Mouse (Mus musculus): Measurements from ENCODE around the gene Cln5. TPM values are rescaled to one million over a fixed set of nuclear protein-coding genes. Genes with fewer than 3 reads are reported as not detected.

Cln5 gene
- polyA plus RNA-seq, 2 experiments, result 20.6 to 34.2 TPM

- ATAC-seq (ENCODE audit: low FRiP score, low read depth) (no peak), DNase-seq (ENCODE audit: low spot score) (no peak)
- H3K4me1 ChIP-seq (ENCODE audit: control insufficient read depth, insufficient read depth, low read length), result peaks cover 8% of the 10 kb centered on the region; the same call in 1 of the 2 replicates
- no peaks in the 10 kb centered on the region for H3K27me3 ChIP-seq (ENCODE audit: control insufficient read depth, insufficient read depth, low read length)
- H3K9me3 ChIP-seq (ENCODE audit: control insufficient read depth, low read length), result no peaks in the 10 kb centered on the region
- 4% methylated on average over 2 of the region's 2 CpGs for WGBS
- no peak for TF ChIP-seq POLR2A (IDR thresholded peaks at IDR 0.05; ENCODE audit: borderline replicate concordance, extremely low read depth, insufficient read depth, insufficient read length)
- H3K4me3 ChIP-seq (replicated peaks; ENCODE audit: low read length), result peak overlapping the region; percentile 95
- H3K4me2 ChIP-seq (replicated peaks; ENCODE audit: low read depth, low read length, severe bottlenecking), result peak overlapping the region; percentile 72
- peak overlapping the region; percentile 99 for H3K27ac ChIP-seq (replicated peaks; ENCODE audit: low read depth, low read length)
- H3K36me3 ChIP-seq (ENCODE audit: control insufficient read depth, insufficient read depth, low read length), result peaks cover 11% of the 10 kb centered on the region; the same call in 1 of the 2 replicates
- H3K9ac ChIP-seq (ENCODE audit: low read depth, low read length, severe bottlenecking), result peak overlapping the region; percentile 100
These were observed 28.2 kb downstream of the Cln5 start for GRCm38 (mm10) chr14:103098213-103098586.

DNA sequence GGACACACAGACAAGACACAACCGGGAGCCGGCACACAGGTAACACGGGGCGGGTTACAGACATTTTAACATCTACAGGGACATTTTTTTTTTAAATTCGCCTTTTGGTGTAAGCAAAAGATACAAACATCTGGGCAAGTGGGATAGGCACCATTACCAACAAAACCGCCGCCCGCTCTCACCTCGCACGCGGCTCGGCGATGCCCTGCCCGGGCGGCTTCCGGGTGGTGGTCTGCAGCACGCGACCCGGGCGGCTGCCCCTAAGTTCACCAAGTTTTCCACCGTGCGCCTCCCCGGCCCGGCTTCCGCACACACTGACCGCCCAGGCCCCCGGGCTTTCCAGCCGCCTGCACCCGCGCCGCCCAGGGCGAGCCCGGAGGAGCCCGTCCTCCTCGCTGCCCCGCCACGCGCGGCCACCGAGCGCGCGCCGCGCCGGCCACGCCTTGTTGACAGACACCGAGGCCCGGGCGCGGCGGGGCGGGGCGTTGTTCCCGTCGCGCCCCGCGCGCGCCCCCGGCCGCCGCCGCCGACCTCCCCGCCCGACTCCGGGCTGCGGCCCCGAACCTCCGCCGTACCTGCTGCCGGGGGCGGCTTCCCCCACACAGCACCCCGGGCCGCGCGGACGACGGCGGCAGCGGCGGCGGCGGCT lies 28.7 kb downstream of the Cln5 start:
- DNase-seq (ENCODE audit: low spot score), result peak; percentile 81
- no peak for TF ChIP-seq POLR2A (IDR thresholded peaks at IDR 0.05; ENCODE audit: borderline replicate concordance, extremely low read depth, insufficient read depth, insufficient read length)
- H3K27ac ChIP-seq (replicated peaks; ENCODE audit: low read depth, low read length), result peak overlapping the region; percentile 99
- WGBS, result under 1% methylated on average over 43 of the region's 86 CpGs
- no peaks in the 10 kb centered on the region for H3K9me3 ChIP-seq (ENCODE audit: control insufficient read depth, low read length)
- H3K4me3 ChIP-seq (replicated peaks; ENCODE audit: low read length), result peak overlapping the region; percentile 95
- H3K9ac ChIP-seq (ENCODE audit: low read depth, low read length, severe bottlenecking), result peak overlapping the region; percentile 100
- H3K4me2 ChIP-seq (replicated peaks; ENCODE audit: low read depth, low read length, severe bottlenecking), result peak overlapping the region; percentile 72
- peaks cover 8% of the 10 kb centered on the region; the same call in 1 of the 2 replicates for H3K4me1 ChIP-seq (ENCODE audit: control insufficient read depth, insufficient read depth, low read length)
- peaks cover 7% of the 10 kb centered on the region; the same call in 1 of the 2 replicates for H3K36me3 ChIP-seq (ENCODE audit: control insufficient read depth, insufficient read depth, low read length)
- ATAC-seq (ENCODE audit: low FRiP score, low read depth), result peak; percentile 83
- no peaks in the 10 kb centered on the region for H3K27me3 ChIP-seq (ENCODE audit: control insufficient read depth, insufficient read depth, low read length)

GRCm38 (mm10) chr14:103099238-103099933 lies 29.4 kb downstream of the Cln5 start, which contains the start of gene Fbxl3:
TSS of gene Fbxl3 (minus strand) at chr14:103099566.
- peaks cover 8% of the 10 kb centered on the region; the same call in 1 of the 2 replicates for H3K4me1 ChIP-seq (ENCODE audit: control insufficient read depth, insufficient read depth, low read length)
- DNase-seq (ENCODE audit: low spot score), result peak; percentile 90
- peak within 1 kb of the TSS; percentile 95 for H3K4me3 ChIP-seq (replicated peaks; ENCODE audit: low read length)
- peak within 1 kb of the TSS; percentile 100 for H3K9ac ChIP-seq (ENCODE audit: low read depth, low read length, severe bottlenecking)
- H3K9me3 ChIP-seq (ENCODE audit: control insufficient read depth, low read length), result no peaks in the 10 kb centered on the region
- WGBS, result under 1% methylated on average over 74 of the region's 88 CpGs
- peak within 1 kb of the TSS; percentile 99 for H3K27ac ChIP-seq (replicated peaks; ENCODE audit: low read depth, low read length)
- 0 out of 2 replicates have a peak, but pooled peaks cover 5% of the 10 kb centered on the region for H3K36me3 ChIP-seq (ENCODE audit: control insufficient read depth, insufficient read depth, low read length)
- 0 out of 2 replicates have a peak, but pooled peaks have one; percentile 50 for TF ChIP-seq POLR2A (IDR thresholded peaks at IDR 0.05; ENCODE audit: borderline replicate concordance, extremely low read depth, insufficient read depth, insufficient read length)
- peak; percentile 90 for ATAC-seq (ENCODE audit: low FRiP score, low read depth)
- H3K27me3 ChIP-seq (ENCODE audit: control insufficient read depth, insufficient read depth, low read length), result no peaks in the 10 kb centered on the region
- peak within 1 kb of the TSS; percentile 72 for H3K4me2 ChIP-seq (replicated peaks; ENCODE audit: low read depth, low read length, severe bottlenecking)

GRCm38 (mm10) chr14:103100296-103100695 lies 30.3 kb downstream of the Cln5 start:
- no peaks in the 10 kb centered on the region for H3K9me3 ChIP-seq (ENCODE audit: control insufficient read depth, low read length)
- 74% methylated on average over 13 of the region's 13 CpGs for WGBS
- no peak for ATAC-seq (ENCODE audit: low FRiP score, low read depth)
- 0 out of 2 replicates have a peak, but pooled peaks cover under 1% of the 10 kb centered on the region for H3K36me3 ChIP-seq (ENCODE audit: control insufficient read depth, insufficient read depth, low read length)
- peak overlapping the region; percentile 95; the same call in 1 of the 2 replicates for H3K4me3 ChIP-seq (replicated peaks; ENCODE audit: low read length)
- no peak overlapping the region for H3K9ac ChIP-seq (ENCODE audit: low read depth, low read length, severe bottlenecking)
- no peak for DNase-seq (ENCODE audit: low spot score)
- H3K27me3 ChIP-seq (ENCODE audit: control insufficient read depth, insufficient read depth, low read length), result no peaks in the 10 kb centered on the region
- no peak for TF ChIP-seq POLR2A (IDR thresholded peaks at IDR 0.05; ENCODE audit: borderline replicate concordance, extremely low read depth, insufficient read depth, insufficient read length)
- H3K4me2 ChIP-seq (replicated peaks; ENCODE audit: low read depth, low read length, severe bottlenecking), result peak overlapping the region; percentile 35
- peaks cover 8% of the 10 kb centered on the region; the same call in 1 of the 2 replicates for H3K4me1 ChIP-seq (ENCODE audit: control insufficient read depth, insufficient read depth, low read length)
- H3K27ac ChIP-seq (replicated peaks; ENCODE audit: low read depth, low read length), result no peak overlapping the region

DNA sequence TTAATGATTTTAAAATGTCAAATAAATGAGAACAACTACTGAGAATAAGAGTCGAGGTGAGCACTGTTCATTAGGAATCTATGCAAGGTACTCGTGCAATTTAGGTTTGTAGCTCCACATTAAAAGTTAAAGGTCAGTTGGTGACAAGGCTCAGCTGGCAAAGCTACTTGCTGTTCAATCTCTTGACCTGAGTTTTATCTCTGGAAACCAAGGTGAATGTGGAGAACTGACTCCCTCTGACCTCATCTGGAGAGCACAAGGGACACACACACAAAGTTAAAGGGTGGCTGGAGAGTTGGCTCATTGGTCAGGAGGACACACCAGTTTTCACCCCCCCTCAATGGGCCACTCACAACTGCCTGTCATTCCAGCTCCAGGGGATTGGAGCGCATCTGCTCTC lies 31.2 kb downstream of the Cln5 start:
- H3K27me3 ChIP-seq (ENCODE audit: control insufficient read depth, insufficient read depth, low read length), result no peaks in the 10 kb centered on the region
- no peaks in the 10 kb centered on the region for H3K36me3 ChIP-seq (ENCODE audit: control insufficient read depth, insufficient read depth, low read length)
- no peaks in the 10 kb centered on the region for H3K9me3 ChIP-seq (ENCODE audit: control insufficient read depth, low read length)
- ATAC-seq (ENCODE audit: low FRiP score, low read depth) (no peak), DNase-seq (ENCODE audit: low spot score) (no peak)
- 73% methylated on average over 3 of the region's 3 CpGs for WGBS
- H3K4me2 ChIP-seq (replicated peaks; ENCODE audit: low read depth, low read length, severe bottlenecking), result no peak overlapping the region
- H3K9ac ChIP-seq (ENCODE audit: low read depth, low read length, severe bottlenecking), result no peak overlapping the region
- no peak overlapping the region for H3K4me3 ChIP-seq (replicated peaks; ENCODE audit: low read length)
- no peak for TF ChIP-seq POLR2A (IDR thresholded peaks at IDR 0.05; ENCODE audit: borderline replicate concordance, extremely low read depth, insufficient read depth, insufficient read length)
- no peak overlapping the region for H3K27ac ChIP-seq (replicated peaks; ENCODE audit: low read depth, low read length)
- H3K4me1 ChIP-seq (ENCODE audit: control insufficient read depth, insufficient read depth, low read length), result peaks cover 8% of the 10 kb centered on the region; the same call in 1 of the 2 replicates

All from limb, embryonic 14.5 days (tissue).